Mouse (Mus musculus) lung, postnatal 10 days (tissue): ENCODE measurements around the gene Dnaic1.
"Not testable (repeated sequence)": the region's sequence is repeated elsewhere in the genome, so short reads cannot be mapped to it uniquely, and the experiment has no call there.

Experiments used
- DNase-seq: peaks from one replicate; pipeline ENCODE4 v3.0.0; 2021

Dnaic1 gene

DNA sequence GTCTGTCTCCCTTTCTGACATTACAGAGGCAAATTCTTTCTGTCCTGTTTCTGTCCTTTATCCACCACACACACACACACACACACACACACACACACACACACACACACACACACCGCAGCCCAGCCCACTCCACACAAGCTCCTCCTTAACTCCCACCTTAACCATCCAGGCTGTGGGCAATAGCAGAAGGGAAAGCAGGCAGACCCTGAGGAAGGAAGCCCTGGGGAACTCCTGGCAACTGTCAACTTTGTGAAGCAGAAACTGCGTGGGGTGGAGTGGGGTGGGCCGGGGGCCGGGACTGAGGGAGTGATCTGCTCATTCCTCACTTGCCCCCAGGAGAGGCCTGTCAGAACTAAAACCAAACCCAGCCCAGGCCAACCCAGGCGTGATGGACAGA lies 101.9 kb downstream of the Dnaic1 start:
- no peak for DNase-seq

DNA sequence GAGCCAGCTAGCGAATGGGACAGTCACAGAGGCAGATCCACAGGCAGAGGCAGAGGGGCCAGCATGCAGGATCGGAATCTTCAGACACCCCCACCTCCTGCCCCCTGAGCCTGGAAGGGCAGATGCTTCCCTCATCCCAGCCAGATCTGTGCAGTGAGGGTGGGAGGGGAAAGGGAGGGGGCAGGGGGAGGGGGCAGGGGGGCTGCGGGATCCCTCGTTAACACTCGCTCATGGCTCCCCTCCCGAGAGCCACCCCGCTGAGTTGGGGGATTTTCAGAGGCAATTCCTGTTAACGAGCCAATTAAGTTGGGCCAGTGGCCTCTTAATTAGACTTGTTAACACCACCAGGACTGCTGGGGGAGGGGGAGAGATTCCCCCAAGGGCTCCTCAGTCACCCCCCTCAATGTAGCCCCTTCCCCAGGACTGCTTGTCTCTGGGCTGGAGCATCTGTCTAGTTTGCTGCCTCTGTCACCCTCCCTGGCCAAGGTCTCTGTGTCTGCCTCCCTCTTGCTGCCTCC lies 102.4 kb downstream of the Dnaic1 start:
- DNase-seq = no peak

DNA sequence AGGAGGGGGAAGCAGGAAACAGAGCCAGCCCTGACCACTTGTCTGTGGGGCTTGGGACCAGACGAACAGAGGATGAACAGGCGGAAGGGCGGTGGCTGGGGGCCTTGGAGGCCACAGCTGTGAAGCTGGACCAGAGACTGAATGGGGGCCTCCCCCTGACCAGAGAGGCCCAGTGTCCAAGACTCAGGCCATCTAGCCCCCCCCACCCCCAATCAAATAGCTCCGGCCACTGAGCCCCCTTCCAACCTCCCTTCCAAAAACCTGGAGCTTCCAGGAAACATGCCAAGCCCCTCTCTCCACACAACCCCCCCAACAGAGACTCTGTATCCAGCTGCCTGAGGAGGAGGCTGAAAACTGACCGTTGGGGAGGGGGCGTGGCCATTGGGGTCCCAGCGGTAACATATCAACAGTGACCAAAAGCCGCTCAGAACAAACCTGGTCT lies 103.0 kb downstream of the Dnaic1 start:
- DNase-seq = no peak

DNA sequence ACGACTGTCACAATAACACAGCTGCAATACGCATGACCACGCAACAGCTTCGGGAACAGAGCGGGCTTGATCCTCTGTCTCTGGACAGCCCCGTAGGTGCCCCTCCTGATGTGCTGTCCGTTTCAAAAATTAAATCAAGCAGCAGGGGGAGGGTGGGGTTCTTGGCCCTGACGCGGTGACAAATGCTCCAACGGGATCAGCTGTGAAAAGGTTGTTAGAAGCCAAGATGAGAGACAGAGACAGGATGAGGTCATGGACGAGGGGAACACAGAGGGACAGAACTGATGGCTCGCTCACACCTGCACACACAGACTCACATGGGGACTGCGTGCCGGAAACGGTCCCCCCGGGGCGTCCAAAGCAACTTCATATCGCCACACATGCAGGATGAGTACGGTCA lies 103.6 kb downstream of the Dnaic1 start:
- no peak for DNase-seq

DNA sequence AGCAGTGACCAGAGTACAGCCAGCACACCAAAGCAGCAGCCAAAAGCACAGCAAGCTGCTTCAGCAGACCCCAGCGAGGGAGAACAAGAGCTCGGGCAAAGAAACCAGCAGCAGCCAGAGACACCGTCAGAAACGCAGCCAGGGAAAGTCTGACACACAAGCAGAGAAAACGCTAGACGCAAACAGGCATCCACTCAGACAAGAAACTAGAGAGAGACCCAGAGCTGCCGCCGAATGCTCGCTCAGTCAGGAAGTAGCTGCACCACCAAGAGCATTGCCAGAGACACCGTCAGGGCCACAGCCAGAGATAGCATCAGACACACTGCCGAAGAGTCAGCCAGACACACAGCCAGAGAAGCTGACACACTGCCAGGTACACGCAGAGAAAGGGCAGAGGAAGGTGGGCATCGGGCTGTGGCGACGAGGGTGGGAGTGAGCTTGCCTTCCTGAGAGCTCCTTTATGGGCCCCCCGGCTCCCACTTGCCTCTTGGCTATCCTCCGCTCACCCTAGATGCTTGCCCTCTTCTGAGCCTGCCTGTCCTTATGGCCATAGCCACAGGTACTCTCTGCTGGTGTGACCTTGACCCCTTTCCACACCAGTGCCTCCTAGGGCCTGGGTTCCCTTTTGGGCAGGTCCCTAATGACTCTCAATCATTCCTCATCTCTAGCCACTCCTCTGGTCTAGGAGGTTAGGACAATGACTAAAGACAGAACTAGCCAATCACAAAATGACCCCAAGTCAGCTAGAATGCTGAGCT lies 106.9 kb downstream of the Dnaic1 start:
- DNase-seq = peak; percentile 27

DNA sequence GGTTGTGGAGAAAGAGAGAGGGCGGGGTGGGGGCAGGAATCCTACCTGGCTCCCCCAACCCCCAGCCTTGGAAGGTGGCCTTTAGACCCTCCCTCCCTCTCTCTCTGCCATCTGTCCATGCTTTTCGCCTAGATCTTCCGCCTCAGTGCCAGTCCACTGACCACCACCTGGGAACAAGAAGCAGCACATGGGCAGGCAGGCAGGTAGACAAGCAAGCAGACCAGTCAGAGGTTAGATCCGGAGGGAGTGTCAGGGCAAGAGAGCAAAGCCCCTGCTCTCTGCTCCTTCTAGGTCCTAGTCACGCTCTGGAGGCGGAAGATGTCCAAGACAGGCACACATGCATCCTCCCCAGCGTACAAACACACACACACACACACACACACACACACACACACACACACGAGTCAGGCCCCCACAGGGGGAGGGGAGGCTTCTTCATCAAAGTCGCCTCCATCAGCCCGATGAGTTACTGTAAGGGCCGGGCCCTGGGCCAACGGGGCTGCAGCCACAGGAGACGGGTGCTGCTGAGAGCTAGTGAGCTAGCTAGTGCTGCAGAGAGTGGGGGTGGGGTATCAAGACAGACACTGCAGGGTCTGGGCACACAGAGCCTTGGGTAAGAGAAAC lies 107.5 kb downstream of the Dnaic1 start:
- peak; percentile 85 for DNase-seq

DNA sequence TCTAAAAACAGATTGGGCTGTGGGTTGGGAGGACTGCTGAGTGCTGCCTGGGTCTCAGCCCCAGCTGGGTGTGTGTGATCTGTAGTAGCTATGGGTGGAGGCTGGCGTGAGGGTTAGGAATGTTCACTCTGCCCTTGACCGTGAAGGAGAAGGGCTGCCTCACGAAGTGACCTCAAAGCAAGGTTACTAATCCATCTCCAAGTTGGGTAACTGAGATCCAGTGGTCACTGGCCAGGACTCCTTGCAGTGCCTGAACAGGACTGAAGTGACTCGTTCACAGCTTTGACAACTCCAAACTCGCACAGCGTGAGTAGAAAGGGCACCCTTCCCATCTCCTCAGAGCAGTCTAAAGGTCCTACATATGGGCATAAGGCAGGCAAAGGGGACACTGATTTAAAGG lies 109.3 kb downstream of the Dnaic1 start:
- DNase-seq = no peak

DNA sequence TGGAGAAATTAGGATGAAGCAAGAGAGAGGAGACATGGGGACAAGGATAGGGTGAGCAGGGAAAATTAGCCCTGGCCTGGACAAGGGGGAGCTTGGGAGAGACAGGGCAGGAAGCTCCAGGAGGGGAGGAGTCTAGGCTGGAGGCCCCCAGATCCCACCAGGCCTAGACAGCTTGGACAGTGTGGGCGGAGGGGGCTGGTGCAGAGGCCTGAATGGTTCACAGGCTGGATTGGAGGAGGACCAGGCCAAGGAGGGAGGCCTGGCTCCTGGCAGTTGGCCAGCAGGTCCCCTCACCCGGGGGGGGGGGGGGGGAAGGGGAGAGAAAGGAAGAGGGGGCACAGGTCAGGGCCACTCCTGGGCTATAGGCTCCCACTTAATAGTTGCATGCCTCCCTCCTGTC lies 109.7 kb downstream of the Dnaic1 start:
- DNase-seq = no peak

DNA sequence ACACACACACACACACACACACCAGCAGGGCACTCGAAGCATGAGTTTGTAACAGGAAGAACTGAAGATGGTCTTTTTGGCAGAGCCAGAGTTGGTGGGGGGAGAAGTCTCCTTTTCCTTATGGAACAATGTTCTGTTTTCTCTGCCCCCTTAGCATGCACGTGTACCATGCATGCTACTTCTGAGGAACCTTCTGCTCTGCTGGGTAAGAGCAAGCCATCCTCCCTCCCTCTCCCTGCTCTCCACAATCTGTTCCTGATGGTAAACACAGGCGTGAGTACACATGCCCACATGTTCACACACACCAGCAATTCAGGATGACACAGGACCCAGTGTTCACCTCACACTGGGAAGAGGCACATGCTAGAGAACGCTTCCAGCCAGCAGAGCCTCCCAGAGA lies 111.6 kb downstream of the Dnaic1 start:
- DNase-seq = no peak

DNA sequence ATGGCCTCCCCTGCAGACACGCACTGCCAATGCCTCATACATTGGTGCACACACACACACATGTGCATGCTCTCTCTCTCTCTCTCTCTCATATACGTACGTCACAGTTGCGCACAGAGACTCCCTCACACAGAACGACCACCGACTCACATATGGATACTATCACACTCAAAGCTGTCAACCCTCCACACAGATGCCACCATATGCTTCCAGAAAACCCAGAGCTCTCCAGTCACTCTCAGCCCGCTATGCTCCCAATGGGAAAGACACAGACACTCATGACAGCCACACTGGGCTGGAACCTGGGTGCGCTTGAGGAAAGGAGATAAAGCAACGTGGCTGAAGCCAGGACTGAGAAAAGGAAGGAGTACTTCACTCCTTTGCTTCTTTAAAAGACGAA lies 112.4 kb downstream of the Dnaic1 start:
- DNase-seq = no peak

DNA sequence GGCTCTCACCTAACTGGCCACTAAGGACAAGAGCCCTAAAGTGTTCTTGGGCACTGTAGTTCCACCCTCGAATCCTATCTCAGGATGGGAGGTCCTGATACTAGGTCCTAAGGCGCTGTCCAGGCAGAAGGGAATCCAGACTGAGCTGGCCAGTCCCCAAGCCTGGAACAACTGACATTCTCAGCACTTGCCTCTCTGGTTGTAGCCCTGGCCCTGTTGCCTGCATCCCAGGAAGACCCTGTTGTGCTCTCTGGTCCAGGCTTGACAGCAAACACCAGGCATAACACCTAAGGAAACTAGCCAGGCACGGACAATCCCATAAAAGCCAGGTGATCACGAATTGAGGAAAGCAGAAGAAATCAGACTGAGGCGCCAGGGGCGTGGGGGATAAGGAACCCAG lies 113.2 kb downstream of the Dnaic1 start:
- DNase-seq = no peak

DNA sequence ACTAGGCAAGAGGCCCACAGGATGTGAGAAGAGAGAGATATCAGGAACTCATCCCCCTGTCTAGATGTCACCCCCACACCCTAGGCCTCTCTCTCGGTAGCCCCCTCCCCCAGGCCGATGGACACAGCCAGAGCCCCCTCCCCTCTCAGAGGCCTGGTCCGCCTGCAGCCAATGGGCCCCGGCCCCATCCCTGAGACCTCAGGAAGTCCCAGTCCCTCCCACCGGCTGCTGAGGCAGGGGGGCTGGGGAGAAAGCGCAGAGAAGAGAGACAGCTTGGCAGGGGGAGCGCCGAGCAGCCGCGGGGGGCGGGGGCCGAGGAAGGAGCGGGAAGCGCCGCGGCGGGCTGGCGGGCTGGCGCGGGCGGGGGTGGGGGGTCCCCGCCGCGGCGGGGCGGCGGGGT lies 113.7 kb downstream of the Dnaic1 start:
- peak; percentile 42 for DNase-seq

DNA sequence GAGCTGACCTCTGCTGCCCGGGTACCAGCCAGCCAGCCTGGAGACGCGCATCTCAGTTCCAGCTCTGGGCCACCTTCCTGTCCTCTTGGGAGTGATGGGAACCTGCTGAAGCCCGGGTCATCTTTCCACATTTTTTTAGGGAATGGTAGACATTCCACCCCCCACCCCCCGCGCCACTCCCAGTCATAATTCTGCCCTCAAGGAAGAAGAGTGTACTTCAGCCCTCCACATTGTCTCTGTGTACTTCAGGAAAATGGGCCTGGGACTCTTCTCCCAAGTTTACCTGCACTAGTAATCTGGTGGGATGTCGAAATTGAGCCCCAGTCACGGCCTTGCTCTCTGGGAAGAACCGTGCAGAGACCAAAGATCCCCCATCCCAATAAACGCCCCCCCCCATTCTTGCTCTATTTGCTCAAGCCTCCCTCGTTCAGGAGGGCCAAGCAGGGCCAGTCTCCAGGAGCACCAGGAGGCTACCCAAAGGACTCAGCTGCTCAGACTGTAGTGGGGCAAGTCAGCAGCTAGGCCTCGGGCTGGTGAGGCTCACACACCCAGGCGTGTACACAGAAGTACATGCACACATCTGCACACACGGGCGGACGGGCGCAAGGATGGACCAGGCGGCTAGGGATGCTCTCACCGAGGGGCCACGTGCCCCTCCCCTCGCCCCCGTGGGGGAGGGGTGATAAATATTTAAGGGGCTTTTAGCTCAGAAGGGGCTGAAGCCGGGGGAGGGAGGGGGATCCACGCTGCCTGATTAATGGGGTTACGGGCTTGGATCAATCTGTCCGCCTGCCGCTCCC lies 114.8 kb downstream of the Dnaic1 start:
- DNase-seq = not testable (repeated sequence)

DNA sequence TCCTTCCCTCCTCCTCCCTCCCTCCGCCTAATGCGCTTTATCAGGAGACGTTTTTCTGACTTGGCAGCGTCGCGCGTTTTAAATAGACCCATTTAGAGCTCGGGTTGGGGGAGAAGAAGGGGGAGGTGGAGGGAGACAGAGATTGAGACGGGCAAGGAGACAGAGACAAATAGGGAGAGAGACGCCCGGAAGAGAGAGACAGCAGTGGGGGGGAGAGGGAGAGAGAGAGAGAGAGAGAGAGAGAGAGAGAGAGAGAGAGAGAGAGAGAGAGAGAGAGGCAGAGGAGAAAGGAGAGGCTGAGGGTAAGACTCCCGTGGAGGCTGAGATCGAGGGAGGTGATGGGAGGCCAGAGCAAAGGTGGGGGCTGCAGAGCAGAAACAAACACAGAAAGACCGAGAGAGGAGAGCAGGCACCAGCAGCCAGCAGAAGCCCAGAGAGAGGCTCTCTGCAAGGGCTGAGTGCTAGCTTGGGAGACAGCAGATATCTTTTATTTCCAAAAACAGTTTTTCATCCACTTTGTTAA lies 115.4 kb downstream of the Dnaic1 start:
- not testable (repeated sequence) for DNase-seq

DNA sequence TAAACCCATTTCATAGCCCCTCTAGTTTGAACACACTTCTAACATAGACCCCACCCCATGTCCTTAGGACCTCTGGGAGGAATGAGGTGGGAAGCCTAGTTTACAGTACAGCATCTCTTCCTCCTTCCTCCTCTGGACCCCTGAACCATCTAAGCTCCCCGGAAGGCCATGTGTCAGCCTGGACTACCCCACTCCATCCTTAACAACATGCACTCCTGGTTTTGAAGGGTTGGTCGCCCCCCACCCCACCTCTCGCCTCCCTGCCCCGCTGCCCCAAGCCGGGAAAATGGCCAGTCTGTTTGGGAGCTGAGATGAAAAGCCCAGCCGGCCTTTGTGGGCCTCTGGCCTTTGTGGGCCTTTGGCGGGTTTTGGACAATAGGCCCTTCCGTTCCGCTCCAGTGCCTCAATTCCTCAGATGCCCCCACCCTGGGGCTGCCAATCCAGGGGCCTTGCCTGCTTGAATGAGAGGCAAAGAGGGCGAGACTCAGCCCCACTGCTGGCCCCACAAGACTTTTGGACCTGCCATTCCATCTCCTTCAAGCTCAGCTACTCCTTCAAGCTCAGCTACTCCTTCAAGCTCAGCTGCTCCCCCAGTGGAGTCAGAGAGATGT lies 116.4 kb downstream of the Dnaic1 start:
- not testable (repeated sequence) for DNase-seq
